Mouse (Mus musculus): ENCODE results near the gene Vmn1r226.

The Vmn1r226 gene

GRCm38 (mm10) chr17:20682543-20682942, at the start of gene Vmn1r226:
TSS of gene Vmn1r226 (plus strand) at chr17:20682843.
- DNase-seq (ENCODE audit: low read depth, low spot score) = no peak

- DNase-seq (ENCODE audit: low read depth, low spot score) = no peak
Observed at GRCm38 (mm10) chr17:20729543-20729942, 46.9 kb downstream of the Vmn1r226 start, which contains the start of gene Vmn1r227. TSS of gene Vmn1r227 (plus strand) at chr17:20729843.

Measured in 3T3-L1 (cell line).